Comparison of ENCODE assay signal across 22 mouse cellular contexts in genomic region chr5:101100975-101101699, GRCm38 (mm10).
DNase-seq lines count a peak whose midpoint lies in the region; ATAC-seq and TF ChIP-seq lines count a peak whose summit lies in the region.
"Had no signal": no experiment of that assay in that cellular context is flagged by ENCODE, and none has a peak within 500 bp of the region (broad histone marks: within the 10 kb centered on the region; RNA-seq: fewer than 3 reads in every experiment).

No protein-coding gene starts in this region.

- dilution Hi-C loops in CH12.LX (cut with MboI; ENCODE audit: extremely low pct_ligation_motif_present, extremely low pct_unique_long_range_greater_than_20kb, low sequenced_read_pairs): no loop called here

- H3K36me3 ChIP-seq in CH12.LX (replicated peaks in 1 of 2; ENCODE audit: control insufficient read depth in 1 of 2, insufficient read depth in 1 of 2, low read length in 1 of 2): no peaks in the 10 kb centered on the region
- H3K36me3 ChIP-seq in kidney, embryonic 16.5 days (ENCODE audit: insufficient read depth, low read length): no peaks in the 10 kb centered on the region
- no peaks in the 10 kb centered on the region for H3K36me3 ChIP-seq in forebrain, embryonic 10.5 days (replicated peaks)
- H3K36me3 ChIP-seq: embryonic facial prominence, embryonic 13.5 days; heart, embryonic 10.5 days; hindbrain, embryonic 12.5 days had no signal

- peak overlapping the region; percentile 48; the same call in 1 of the 2 replicates for H3K9ac ChIP-seq in CH12.LX (ENCODE audit: insufficient read depth, low read depth)
- H3K9ac ChIP-seq in kidney, embryonic 16.5 days (replicated peaks; ENCODE audit: low read length): no peak overlapping the region
- H3K9ac ChIP-seq: embryonic facial prominence, embryonic 13.5 days; forebrain, embryonic 13.5 days; forebrain, postnatal 0 days; hindbrain, embryonic 12.5 days had no signal

- in situ Hi-C loops in CH12.LX (cut with MboI; ENCODE audit: low pct_ligation_motif_present, low pct_unique_long_range_greater_than_20kb, low sequenced_read_pairs): no loop called here

- H3K79me2 ChIP-seq in CH12.LX (replicated peaks; ENCODE audit: control insufficient read depth, extremely low read depth, insufficient read depth, poor library complexity, severe bottlenecking): no peaks in the 10 kb centered on the region

- 79% methylated on average over 11 of the region's 11 CpGs for WGBS in kidney, embryonic 16.5 days
- 86% methylated on average over 11 of the region's 11 CpGs for WGBS in forebrain, embryonic 10.5 days

- peak; percentile 76 for TF ChIP-seq EP300 in CH12.LX (IDR thresholded peaks at IDR 0.05; ENCODE audit: low read length)

- peaks cover 0 to 8% of the 10 kb centered on the region in 2 experiments; a peak in 2 of 4 replicates for H3K4me1 ChIP-seq in CH12.LX (ENCODE audit: control insufficient read depth in 1 of 2, insufficient read depth in 2 of 2)
- H3K4me1 ChIP-seq in kidney, embryonic 16.5 days (ENCODE audit: insufficient read depth, low read length): no peaks in the 10 kb centered on the region
- H3K4me1 ChIP-seq in forebrain, embryonic 10.5 days: no peaks in the 10 kb centered on the region
- H3K4me1 ChIP-seq: embryonic facial prominence, embryonic 13.5 days; forebrain, embryonic 13.5 days; heart, embryonic 10.5 days; hindbrain, embryonic 12.5 days had no signal

- no peak overlapping the region for H3K27ac ChIP-seq in CH12.LX (ENCODE audit: insufficient read depth, low read depth)
- H3K27ac ChIP-seq in kidney, embryonic 16.5 days (ENCODE audit: low read length): no peak overlapping the region
- H3K27ac ChIP-seq in forebrain, embryonic 10.5 days: no peak overlapping the region
- H3K27ac ChIP-seq: embryonic facial prominence, embryonic 13.5 days; forebrain, embryonic 13.5 days; heart, embryonic 10.5 days; hindbrain, embryonic 12.5 days had no signal

- no peak for TF ChIP-seq CTCF in CH12.LX (conservative IDR thresholded peaks at IDR 0.05 in 1 of 2, IDR thresholded peaks at IDR 0.05 in 1 of 2; ENCODE audit: low read depth in 2 of 2, low read length in 2 of 2)

- peak overlapping the region; percentile 36 for H3K4me2 ChIP-seq in CH12.LX (ENCODE audit: insufficient read depth, low read depth, poor library complexity, severe bottlenecking)
- no peak overlapping the region for H3K4me2 ChIP-seq in kidney, embryonic 16.5 days (replicated peaks; ENCODE audit: low read depth, low read length)
- H3K4me2 ChIP-seq: embryonic facial prominence, embryonic 13.5 days; forebrain, embryonic 13.5 days; hindbrain, embryonic 12.5 days had no signal

- no peaks in the 10 kb centered on the region for H3K27me3 ChIP-seq in CH12.LX (replicated peaks)
- no peaks in the 10 kb centered on the region for H3K27me3 ChIP-seq in kidney, embryonic 16.5 days (ENCODE audit: insufficient read depth, low read length)
- H3K27me3 ChIP-seq in forebrain, embryonic 10.5 days (ENCODE audit: poor library complexity, severe bottlenecking): no peaks in the 10 kb centered on the region
- H3K27me3 ChIP-seq: embryonic facial prominence, embryonic 13.5 days; forebrain, embryonic 13.5 days had no signal

- peak; percentile 97 for ATAC-seq in granulocyte monocyte progenitor cell, adult 5-6 weeks (replicated peaks; ENCODE audit: poor library complexity, severe bottlenecking)
- ATAC-seq in kidney, embryonic 16.5 days (ENCODE audit: low FRiP score, low TSS enrichment): no peak
- ATAC-seq: forebrain, embryonic 13.5 days; forebrain, postnatal 0 days; hindbrain, embryonic 16.5 days; inflammation-experienced regulatory T-cells, adult 6 months had no signal

- no peaks in the 10 kb centered on the region for H3K9me3 ChIP-seq in CH12.LX (replicated peaks; ENCODE audit: low read length)
- H3K9me3 ChIP-seq in kidney, embryonic 16.5 days (ENCODE audit: low read length): no peaks in the 10 kb centered on the region
- no peaks in the 10 kb centered on the region for H3K9me3 ChIP-seq in forebrain, embryonic 10.5 days
- H3K9me3 ChIP-seq: embryonic facial prominence, embryonic 13.5 days; forebrain, embryonic 13.5 days; heart, embryonic 10.5 days had no signal

- no peak for TF ChIP-seq RAD21 in CH12.LX (IDR thresholded peaks at IDR 0.05; ENCODE audit: low read depth, low read length)

- no peak overlapping the region for H3K4me3 ChIP-seq in CH12.LX (replicated peaks in 1 of 3; ENCODE audit: low read depth in 2 of 3, low read length in 2 of 3, poor library complexity in 1 of 3)
- H3K4me3 ChIP-seq in kidney, embryonic 16.5 days (ENCODE audit: low read length): no peak overlapping the region
- no peak overlapping the region for H3K4me3 ChIP-seq in forebrain, embryonic 10.5 days
- H3K4me3 ChIP-seq: embryonic facial prominence, embryonic 13.5 days; forebrain, embryonic 13.5 days; heart, embryonic 10.5 days; hindbrain, embryonic 12.5 days had no signal

- TF ChIP-seq POLR2A in CH12.LX (IDR thresholded peaks at IDR 0.05; ENCODE audit: low read depth, low read length): no peak

- DNase-seq in 3T3-L1 (ENCODE audit: low read depth, low spot score) (peak; percentile 68), CH12.LX (ENCODE audit: extremely low read depth) (peak; percentile 73)
- DNase-seq in retina, embryonic 14.5 days (ENCODE audit: low spot score): no peak
- DNase-seq in frontal cortex, postnatal 14 days (ENCODE audit: low spot score in 2 of 2): no peak
- no peak for DNase-seq in forebrain, embryonic 10.5 days (ENCODE audit: extremely low spot score, low spot score)
- DNase-seq: adrenal gland, postnatal 10 days; cerebellum, adult 11-12 months; cerebellum, adult 9-10 months; cerebellum, postnatal 25 days; forebrain, postnatal 0 days; gastrocnemius, postnatal 36 days; heart, adult 18-20 months; heart, postnatal 10 days; heart, postnatal 4 days had no signal

TF ChIP-seq in CH12.LX, 34 proteins besides CTCF, POLR2A, EP300 and RAD21:
- TF ChIP-seq MEF2A (IDR thresholded peaks at IDR 0.05; ENCODE audit: borderline replicate concordance, low read depth, low read length): 0 out of 2 replicates have a peak, but pooled peaks have one; percentile 11
- no peak for TF ChIP-seq GABPA (IDR thresholded peaks at IDR 0.05; ENCODE audit: insufficient replicate concordance, low read depth, low read length)
- TF ChIP-seq MAX (IDR thresholded peaks at IDR 0.05; ENCODE audit: low read length): no peak
- peak; percentile 31; the same call in 1 of the 2 replicates for TF ChIP-seq TCF12 (IDR thresholded peaks at IDR 0.05; ENCODE audit: low read depth, low read length)
- no peak for TF ChIP-seq NRF1 (IDR thresholded peaks at IDR 0.05; ENCODE audit: low read depth, low read length)
- peak; percentile 17; the same call in 1 of the 2 replicates for TF ChIP-seq ETS1 (conservative IDR thresholded peaks at IDR 0.05; ENCODE audit: low read depth, low read length)
- TF ChIP-seq IRF4 (IDR thresholded peaks at IDR 0.05; ENCODE audit: low read depth, low read length): peak; percentile 83
- TF ChIP-seq MAFK (IDR thresholded peaks at IDR 0.05; ENCODE audit: insufficient replicate concordance, low read length): 0 out of 2 replicates have a peak, but pooled peaks have one; percentile 11
- 0 out of 2 replicates have a peak, but pooled peaks have one; percentile 18 for TF ChIP-seq RCOR1 (conservative IDR thresholded peaks at IDR 0.05; ENCODE audit: low read depth, low read length)
- no peak for TF ChIP-seq E2F4 (IDR thresholded peaks at IDR 0.05; ENCODE audit: insufficient replicate concordance, low read depth, low read length)
- 0 out of 2 replicates have a peak, but pooled peaks have one; percentile 14 for TF ChIP-seq ELF1 (IDR thresholded peaks at IDR 0.05; ENCODE audit: low read depth, low read length)

Comparison
In these comparisons a context has a peak if more than half of its experiments do, and no peak if none do; other contexts are left out.
1. DNase-seq: peak in 3T3-L1 (single experiment) and CH12.LX (single experiment); none in retina, embryonic 14.5 days (single experiment), frontal cortex, postnatal 14 days (0 of 2) and forebrain, embryonic 10.5 days (single experiment).